Mouse (Mus musculus) effector memory CD4-positive, alpha-beta T cell, adult 5 months (primary cell): ENCODE results near the gene Gm8094. TPM values are rescaled to one million over a fixed set of nuclear protein-coding genes. Genes with fewer than 3 reads are reported as not detected.

Experiments used
- polyA plus RNA-seq: library from polyadenylated mRNA; unstranded; fragments of 100-300 nt; shearing (Covaris generic); gene quantifications from one replicate; pipeline ENCODE4 v1.2.1, GENCODE M21; 2017

Gene Gm8094
- polyA plus RNA-seq: 0.55 TPM

GRCm38 (mm10) chr14:43076543-43076942, at the start of gene Gm8094:
Gene Gm8094 (minus strand): TSS chr14:43076643.

GRCm38 (mm10) chr14:43100301-43100700, 23.9 kb upstream of the Gm8094 start, which contains the start of gene Gm8104:
Gene Gm8104 (plus strand): TSS chr14:43100601.

Other genes with a start within 250 kb of the Gm8094 start
- not detected for gene Gm21977, start 223.2 kb downstream of the Gm8094 start, polyA plus RNA-seq
- gene Gm8082, start 83.0 kb downstream of the Gm8094 start, polyA plus RNA-seq: not detected
- gene Gm10376, start 61.0 kb downstream of the Gm8094 start, polyA plus RNA-seq: not detected
- not detected for gene Gm8104, start 24.0 kb upstream of the Gm8094 start, polyA plus RNA-seq
- not detected for gene Gm7233, start 103.2 kb upstream of the Gm8094 start, polyA plus RNA-seq
- gene Gm8122, start 158.7 kb upstream of the Gm8094 start, polyA plus RNA-seq: not detected
- gene Gm8126, start 182.0 kb upstream of the Gm8094 start, polyA plus RNA-seq: 0.29 TPM
- 0.31 TPM for gene Gm9732, start 198.4 kb upstream of the Gm8094 start, polyA plus RNA-seq
- gene Gm8127, start 217.2 kb upstream of the Gm8094 start, polyA plus RNA-seq: not detected